In the genomic region with DNA sequence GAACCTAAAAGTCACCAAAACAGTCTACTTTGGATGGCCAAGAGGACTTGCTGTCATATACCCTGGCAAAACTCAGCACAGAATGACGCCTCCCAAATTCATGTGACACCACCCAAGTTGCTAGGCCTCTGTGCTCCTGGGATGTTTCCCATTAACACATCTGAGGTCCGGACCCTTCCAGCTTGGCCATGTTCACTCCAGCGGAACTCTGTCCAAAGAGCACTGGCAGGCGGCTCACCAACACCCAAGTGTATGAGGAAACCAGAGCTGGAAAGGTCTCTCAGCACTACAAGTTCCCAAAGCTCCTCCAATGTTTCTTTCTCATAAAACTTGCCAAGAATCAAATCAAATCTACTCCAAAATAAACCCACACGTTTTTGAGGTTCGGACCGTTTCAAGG, we compare ENCODE assay signal across 9 mouse cellular contexts.
DNase-seq lines count a peak whose midpoint lies in the region.
"Had no signal": no experiment of that assay in that cellular context is flagged by ENCODE, and none has a peak within 500 bp of the region (broad histone marks: within the 10 kb centered on the region; RNA-seq: fewer than 3 reads in every experiment).

No protein-coding gene starts in this region.

- peak; percentile 49 for DNase-seq in adrenal gland, postnatal 10 days
- DNase-seq in adrenal gland, postnatal 25 days = no peak
- DNase-seq in adipocyte (ENCODE audit: low spot score) = peak; percentile 84
- DNase-seq in heart, adult 9 months (ENCODE audit: low spot score in 2 of 2) = peak; percentile 82 to 85
- peak; percentile 51 to 57 for DNase-seq in lung, adult 18-20 months
- DNase-seq in left cerebral cortex, adult 9 months (ENCODE audit: low spot score in 2 of 2) = no peak
- DNase-seq in left cerebral cortex, adult 18-20 months (ENCODE audit: low spot score in 2 of 2) = no peak
- DNase-seq in thymus, adult 18-20 months = no peak
- DNase-seq: right cerebral cortex, adult 18-20 months had no signal

Comparison
In these comparisons a context has a peak if more than half of its experiments do, and no peak if none do; other contexts are left out.
1. DNase-seq: peak in adrenal gland, postnatal 10 days (single experiment), adipocyte (single experiment), heart, adult 9 months (2 of 2) and lung, adult 18-20 months (2 of 2); none in adrenal gland, postnatal 25 days (single experiment), left cerebral cortex, adult 9 months (0 of 2), left cerebral cortex, adult 18-20 months (0 of 2) and thymus, adult 18-20 months (0 of 2).